Mouse (Mus musculus) intestine, postnatal 0 days (tissue): ENCODE results near the gene Abhd12b. TPM values are rescaled to one million over a fixed set of nuclear protein-coding genes. Genes with fewer than 3 reads are reported as not detected.
A peak's percentile ranks its signal among the peaks of the same experiment; 100 is the strongest.

Experiments
- ATAC-seq: fragments of 200-750 bp; cut with Nextera tagmentation; 2 replicates; pipeline ENCODE4 v1.8.0; 2017; ENCODE audit warnings: mild to moderate bottlenecking, moderate TSS enrichment, moderate library complexity
- H3K27ac ChIP-seq: fragments of 300-500 bp; sonication (generic); 2 replicates; pipeline ENCODE4 v1.5.1; 2014; ENCODE audit warnings: mild to moderate bottlenecking, low read depth, low read length, moderate library complexity
- H3K27me3 ChIP-seq: fragments of 300-500 bp; sonication (generic); replicated peaks from 2 replicates; pipeline ENCODE4 v1.6.1; 2014; ENCODE audit warnings: low read length, mixed read lengths; ENCODE audit not compliant: control insufficient read depth, insufficient read depth
- H3K36me3 ChIP-seq: fragments of 300-500 bp; sonication (generic); 2 replicates; pipeline ENCODE4 v1.6.1; 2014; ENCODE audit warnings: mild to moderate bottlenecking, moderate library complexity; ENCODE audit not compliant: control insufficient read depth, insufficient read depth
- H3K4me1 ChIP-seq: fragments of 300-500 bp; sonication (generic); replicated peaks from 2 replicates; pipeline ENCODE4 v1.6.1; 2014; ENCODE audit warnings: antibody characterized with exemption, low read length, mixed read lengths; ENCODE audit not compliant: control insufficient read depth, insufficient read depth
- H3K4me2 ChIP-seq: fragments of 300-500 bp; sonication (generic); replicated peaks from 2 replicates; pipeline ENCODE4 v1.6.1; 2014; ENCODE audit warnings: low read depth, mild to moderate bottlenecking, moderate library complexity
- H3K4me3 ChIP-seq: fragments of 300-500 bp; sonication (generic); 2 replicates; pipeline ENCODE4 v1.5.1; 2014; ENCODE audit warnings: low read depth, low read length
- H3K9ac ChIP-seq: fragments of 300-500 bp; sonication (generic); 2 replicates; pipeline ENCODE4 v1.6.1; 2014; ENCODE audit warnings: mild to moderate bottlenecking, low read depth, low read length
- H3K9me3 ChIP-seq: fragments of 300-500 bp; sonication (generic); 2 replicates; pipeline ENCODE4 v1.6.1; 2016; ENCODE audit warnings: mixed run types; ENCODE audit not compliant: control insufficient read depth
- CTCF ChIP-seq: sonication (generic); IDR thresholded peaks from 2 replicates; pipeline ENCODE4 v1.5.1; 2016; ENCODE audit warnings: low read depth, mild to moderate bottlenecking, control low read depth, antibody characterized with exemption, moderate library complexity
- WGBS: fragments of 180-500 bp; shearing (Covaris S2); extraction: QIAGEN DNeasy Blood & Tissue Kit; methylation state at CpG from one replicate; pipeline ENCODE4 v1.1.7; 2014; 5-methylcytosine and 5-hydroxymethylcytosine counted together
- polyA plus RNA-seq: library from polyadenylated mRNA; unstranded; fragments of >200 nt; fragmentation: Nextera tagmentation; extraction: Ambion mirVana; gene quantifications from 2 replicates; pipeline ENCODE4 v1.2.1, GENCODE M21; 2015

The Abhd12b gene
- polyA plus RNA-seq, 1 experiment from 2014 or later, result not detected

- H3K4me3 ChIP-seq, result no peak overlapping the region
Measured at GRCm38 (mm10) chr12:70221425-70221824, 67.5 kb downstream of the Abhd12b start.

DNA sequence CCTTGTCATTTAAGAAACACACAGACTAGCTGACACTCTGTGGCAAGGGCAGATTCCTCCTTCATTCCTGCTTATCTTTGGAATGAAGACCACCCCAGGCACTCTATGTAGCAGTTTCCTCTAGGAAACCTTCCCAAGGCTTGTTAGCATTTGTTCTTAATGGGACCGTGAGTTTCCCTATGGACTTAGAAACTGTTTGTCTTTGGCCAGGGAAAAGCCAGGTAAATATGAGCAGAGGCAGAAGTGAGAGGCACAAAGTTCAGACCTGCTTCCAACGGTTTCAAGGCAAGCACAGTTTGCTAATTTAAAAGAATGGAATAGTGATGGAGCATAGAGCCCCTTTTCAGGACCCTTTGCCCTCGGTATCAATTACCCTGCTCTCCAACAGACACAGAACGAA is 69.4 kb downstream of the Abhd12b start:
- H3K9ac ChIP-seq, result no peak overlapping the region
- H3K36me3 ChIP-seq, result no peaks in the 10 kb centered on the region; the same call in 1 of the 2 replicates
- no peak for ATAC-seq
- H3K9me3 ChIP-seq, result no peaks in the 10 kb centered on the region
- H3K27me3 ChIP-seq, result no peaks in the 10 kb centered on the region
- no peak overlapping the region for H3K27ac ChIP-seq
- no peak overlapping the region for H3K4me2 ChIP-seq
- no peak overlapping the region for H3K4me3 ChIP-seq
- H3K4me1 ChIP-seq, result no peaks in the 10 kb centered on the region
- no peak for TF ChIP-seq CTCF
- 51% methylated on average over 4 of the region's 4 CpGs for WGBS

More at GRCm38 (mm10) chr12:70221425-70221824, 67.5 kb downstream of the Abhd12b start:
- Histone ChIP-seq H3K27ac (no peak overlapping the region), H3K4me1 (no peaks in the 10 kb centered on the region), H3K9ac (no peak overlapping the region), H3K4me2 (no peak overlapping the region), H3K9me3 (no peaks in the 10 kb centered on the region), H3K27me3 (no peaks in the 10 kb centered on the region), H3K36me3 (no peaks in the 10 kb centered on the region; the same call in 1 of the 2 replicates)
- no peak for TF ChIP-seq CTCF
- 64% methylated on average over 5 of the region's 5 CpGs for WGBS
- no peak for ATAC-seq

GRCm38 (mm10) chr12:70226655-70227054 is 72.7 kb downstream of the Abhd12b start:
- Histone ChIP-seq H3K4me1 (peaks cover under 1% of the 10 kb centered on the region; the same call in 1 of the 2 replicates), H3K27ac (no peak overlapping the region), H3K9me3 (no peaks in the 10 kb centered on the region), H3K4me2 (peak overlapping the region; percentile 77), H3K9ac (peak overlapping the region; percentile 48; the same call in 1 of the 2 replicates), H3K4me3 (peak overlapping the region; percentile 55), H3K36me3 (no peaks in the 10 kb centered on the region), H3K27me3 (no peaks in the 10 kb centered on the region)
- no peak for TF ChIP-seq CTCF
- 42% methylated on average over 5 of the region's 5 CpGs for WGBS
- no peak for ATAC-seq

- Histone ChIP-seq H3K4me1 (peaks cover 6% of the 10 kb centered on the region; the same call in 1 of the 2 replicates), H3K36me3 (no peaks in the 10 kb centered on the region), H3K4me3 (peak overlapping the region; percentile 55), H3K27me3 (no peaks in the 10 kb centered on the region), H3K4me2 (peak overlapping the region; percentile 77), H3K9ac (peak overlapping the region; percentile 48), H3K9me3 (no peaks in the 10 kb centered on the region), H3K27ac (no peak overlapping the region; the same call in 1 of the 2 replicates)
- peak; percentile 93 for ATAC-seq
- TF ChIP-seq CTCF, result peak; percentile 39; the same call in 1 of the 2 replicates
- 2% methylated on average over 52 of the region's 52 CpGs for WGBS
Measured at GRCm38 (mm10) chr12:70227121-70227932, 73.4 kb downstream of the Abhd12b start.

GRCm38 (mm10) chr12:70228155-70228554 is 74.2 kb downstream of the Abhd12b start:
- Histone ChIP-seq H3K4me1 (peaks cover 6% of the 10 kb centered on the region; the same call in 1 of the 2 replicates), H3K4me2 (peak overlapping the region; percentile 77), H3K4me3 (peak overlapping the region; percentile 55; the same call in 1 of the 2 replicates), H3K27ac (no peak overlapping the region), H3K36me3 (no peaks in the 10 kb centered on the region), H3K9ac (no peak overlapping the region), H3K27me3 (no peaks in the 10 kb centered on the region), H3K9me3 (no peaks in the 10 kb centered on the region)
- ATAC-seq, result no peak
- 71% methylated on average over 11 of the region's 11 CpGs for WGBS
- TF ChIP-seq CTCF, result no peak

DNA sequence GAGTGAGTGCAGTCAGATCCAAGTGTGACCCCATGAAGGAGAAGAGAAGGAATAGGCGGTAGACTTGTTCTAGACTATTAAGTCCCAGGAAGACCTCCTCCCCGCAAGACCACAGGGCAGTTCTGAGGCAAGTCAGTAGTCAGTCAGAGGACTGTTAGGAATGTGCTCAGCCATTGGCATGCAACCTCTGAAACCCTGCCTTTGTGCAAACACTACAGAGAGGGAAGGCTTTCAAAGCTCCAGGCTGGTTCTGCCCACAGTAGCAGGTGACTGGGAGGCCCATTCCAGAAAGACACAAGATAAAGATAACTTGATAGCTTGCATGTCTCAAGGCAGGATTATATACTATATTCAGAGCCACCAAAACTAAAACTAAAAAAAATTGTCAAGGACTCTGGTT is 77.4 kb downstream of the Abhd12b start, which contains the start of gene Pygl:
Gene Pygl (minus strand): TSS at position 195 of the 400 bp plus-strand sequence.
- Histone ChIP-seq H3K4me3 (no peak within 1 kb of the TSS), H3K36me3 (no peaks in the 10 kb centered on the region), H3K27ac (no peak within 1 kb of the TSS), H3K27me3 (no peaks in the 10 kb centered on the region), H3K9me3 (no peaks in the 10 kb centered on the region), H3K9ac (no peak within 1 kb of the TSS), H3K4me2 (no peak within 1 kb of the TSS), H3K4me1 (peaks cover 6% of the 10 kb centered on the region; the same call in 1 of the 2 replicates)
- TF ChIP-seq CTCF, result no peak
- WGBS, result 87% methylated on average over 2 of the region's 2 CpGs
- ATAC-seq, result no peak
